Mouse (Mus musculus) lung, postnatal 25 days (tissue): ENCODE data around the gene Rarg.
"Not testable (repeated sequence)": the region's sequence is repeated elsewhere in the genome, so short reads cannot be mapped to it uniquely, and the experiment has no call there.

Experiments
- DNase-seq: peaks from one replicate; pipeline ENCODE4 v3.0.0; 2022; ENCODE audit warnings: low spot score

The Rarg gene

GRCm38 (mm10) chr15:102235371-102236027 is 21.8 kb downstream of the Rarg start:
- DNase-seq, result peak; percentile 67

- DNase-seq, result no peak
Observed at GRCm38 (mm10) chr15:102233896-102234295, 23.4 kb downstream of the Rarg start.

- no peak for DNase-seq
Observed at GRCm38 (mm10) chr15:102232764-102233163, 24.6 kb downstream of the Rarg start.

GRCm38 (mm10) chr15:102231748-102232147 is 25.6 kb downstream of the Rarg start, which contains the start of gene Itgb7:
Gene Itgb7, minus strand, starts transcription at chr15:102231944.
- peak; percentile 67 for DNase-seq

- DNase-seq, result no peak
Observed at GRCm38 (mm10) chr15:102230408-102231321, 26.7 kb downstream of the Rarg start.

- not testable (repeated sequence) for DNase-seq
Observed at GRCm38 (mm10) chr15:102225619-102226018, 31.7 kb downstream of the Rarg start.

GRCm38 (mm10) chr15:102224992-102225617 is 32.2 kb downstream of the Rarg start:
- DNase-seq, result no peak

- peak; percentile 86 for DNase-seq
Observed at GRCm38 (mm10) chr15:102224186-102224991, 32.9 kb downstream of the Rarg start.

- DNase-seq, result no peak
Observed at GRCm38 (mm10) chr15:102222386-102222785, 34.9 kb downstream of the Rarg start.

GRCm38 (mm10) chr15:102217325-102217724 is 40.0 kb downstream of the Rarg start:
- no peak for DNase-seq

- no peak for DNase-seq
Observed at GRCm38 (mm10) chr15:102216459-102217228, 40.7 kb downstream of the Rarg start.

GRCm38 (mm10) chr15:102215624-102216023 is 41.7 kb downstream of the Rarg start:
- no peak for DNase-seq

- DNase-seq, result no peak
Observed at GRCm38 (mm10) chr15:102214132-102214531, 43.2 kb downstream of the Rarg start.

GRCm38 (mm10) chr15:102211895-102212294 is 45.4 kb downstream of the Rarg start:
- DNase-seq, result no peak

- DNase-seq, result no peak
Observed at GRCm38 (mm10) chr15:102210816-102211215, 46.5 kb downstream of the Rarg start.

GRCm38 (mm10) chr15:102209114-102209513 is 48.2 kb downstream of the Rarg start:
- no peak for DNase-seq

- DNase-seq, result no peak
Observed at GRCm38 (mm10) chr15:102208092-102208561, 49.2 kb downstream of the Rarg start.

GRCm38 (mm10) chr15:102207351-102207750 is 50.0 kb downstream of the Rarg start:
- no peak for DNase-seq

- DNase-seq, result no peak
Observed at GRCm38 (mm10) chr15:102205779-102206178, 51.5 kb downstream of the Rarg start.

GRCm38 (mm10) chr15:102204674-102205505 is 52.4 kb downstream of the Rarg start, which contains the start of gene Csad:
Gene Csad, minus strand, starts transcription at chr15:102204724.
- DNase-seq, result no peak
